Mouse (Mus musculus): ENCODE data around the gene Dock10.

Dock10 gene

GRCm38 (mm10) chr1:80613395-80614011 lies 144.8 kb downstream of the Dock10 start:
- ATAC-seq (ENCODE audit: low TSS enrichment) = no peak

- ATAC-seq (ENCODE audit: low TSS enrichment) = no peak
Observed at GRCm38 (mm10) chr1:80607546-80607945, 150.8 kb downstream of the Dock10 start.

GRCm38 (mm10) chr1:80606131-80606754 lies 152.1 kb downstream of the Dock10 start:
- ATAC-seq (ENCODE audit: low TSS enrichment) = peak; percentile 85

- ATAC-seq (ENCODE audit: low TSS enrichment) = no peak
Observed at GRCm38 (mm10) chr1:80604332-80604731, 154.0 kb downstream of the Dock10 start.

GRCm38 (mm10) chr1:80603081-80603480 lies 155.2 kb downstream of the Dock10 start:
- peak; percentile 97 for ATAC-seq (ENCODE audit: low TSS enrichment)

GRCm38 (mm10) chr1:80583281-80583680 lies 175.0 kb downstream of the Dock10 start:
- ATAC-seq (ENCODE audit: low TSS enrichment) = no peak

GRCm38 (mm10) chr1:80582186-80582585 lies 176.1 kb downstream of the Dock10 start:
- no peak for ATAC-seq (ENCODE audit: low TSS enrichment)

- no peak for ATAC-seq (ENCODE audit: low TSS enrichment)
Observed at GRCm38 (mm10) chr1:80576898-80577297, 181.4 kb downstream of the Dock10 start.

- ATAC-seq (ENCODE audit: low TSS enrichment) = no peak
Observed at GRCm38 (mm10) chr1:80556446-80556845, 201.9 kb downstream of the Dock10 start.

- ATAC-seq (ENCODE audit: low TSS enrichment) = peak; percentile 59; the same call in 1 of the 2 replicates
Observed at GRCm38 (mm10) chr1:80541522-80541921, 216.8 kb downstream of the Dock10 start.

GRCm38 (mm10) chr1:80522197-80522596 lies 236.1 kb downstream of the Dock10 start:
- ATAC-seq (ENCODE audit: low TSS enrichment) = no peak

GRCm38 (mm10) chr1:80520456-80520855 lies 237.9 kb downstream of the Dock10 start:
- ATAC-seq (ENCODE audit: low TSS enrichment) = no peak

- ATAC-seq (ENCODE audit: low TSS enrichment) = no peak
Observed at GRCm38 (mm10) chr1:80519893-80520292, 238.4 kb downstream of the Dock10 start.

- ATAC-seq (ENCODE audit: low TSS enrichment) = no peak
Observed at GRCm38 (mm10) chr1:80515836-80516235, 242.5 kb downstream of the Dock10 start.

GRCm38 (mm10) chr1:80512210-80512948 lies 245.9 kb downstream of the Dock10 start:
- ATAC-seq (ENCODE audit: low TSS enrichment) = peak; percentile 94

GRCm38 (mm10) chr1:80504757-80505156 lies 253.6 kb downstream of the Dock10 start:
- ATAC-seq (ENCODE audit: low TSS enrichment) = no peak

GRCm38 (mm10) chr1:80504081-80504480 lies 254.2 kb downstream of the Dock10 start:
- ATAC-seq (ENCODE audit: low TSS enrichment) = peak; percentile 96

GRCm38 (mm10) chr1:80502456-80503165 lies 255.7 kb downstream of the Dock10 start:
- no peak for ATAC-seq (ENCODE audit: low TSS enrichment)

GRCm38 (mm10) chr1:80499264-80499663 lies 259.1 kb downstream of the Dock10 start:
- no peak for ATAC-seq (ENCODE audit: low TSS enrichment)

- peak; percentile 71 for ATAC-seq (ENCODE audit: low TSS enrichment)
Observed at GRCm38 (mm10) chr1:80496360-80496759, 262.0 kb downstream of the Dock10 start.

- ATAC-seq (ENCODE audit: low TSS enrichment) = peak; percentile 92
Observed at GRCm38 (mm10) chr1:80483419-80483818, 274.9 kb downstream of the Dock10 start.

GRCm38 (mm10) chr1:80474942-80475341 lies 283.4 kb downstream of the Dock10 start:
- ATAC-seq (ENCODE audit: low TSS enrichment) = no peak
